Mouse (Mus musculus): Measurements from ENCODE around the gene Fsip1. TPM values are rescaled to one million over a fixed set of nuclear protein-coding genes. Genes with fewer than 3 reads are reported as not detected.
"Not testable (repeated sequence)": the region's sequence is repeated elsewhere in the genome, so short reads cannot be mapped to it uniquely, and the experiment has no call there.

Fsip1 gene
- polyA plus RNA-seq, 1 experiment from 2014 or later, result 3.7 TPM

GRCm38 (mm10) chr2:118167731-118168130 lies 89.0 kb downstream of the Fsip1 start:
- no peak overlapping the region for H3K4me2 ChIP-seq
- no peak overlapping the region for H3K9ac ChIP-seq
- 0 out of 2 replicates have a peak, but pooled peaks cover 5% of the 10 kb centered on the region for H3K4me1 ChIP-seq
- peak; percentile 51; the same call in 1 of the 2 replicates for ATAC-seq
- H3K9me3 ChIP-seq (replicated peaks), result no peaks in the 10 kb centered on the region; the same call in 1 of the 2 replicates
- no peak overlapping the region for H3K4me3 ChIP-seq
- 55% methylated on average over 4 of the region's 4 CpGs for WGBS
- H3K36me3 ChIP-seq (ENCODE audit: poor library complexity, severe bottlenecking), result no peaks in the 10 kb centered on the region
- no peak overlapping the region for H3K27ac ChIP-seq
- no peaks in the 10 kb centered on the region for H3K27me3 ChIP-seq

DNA sequence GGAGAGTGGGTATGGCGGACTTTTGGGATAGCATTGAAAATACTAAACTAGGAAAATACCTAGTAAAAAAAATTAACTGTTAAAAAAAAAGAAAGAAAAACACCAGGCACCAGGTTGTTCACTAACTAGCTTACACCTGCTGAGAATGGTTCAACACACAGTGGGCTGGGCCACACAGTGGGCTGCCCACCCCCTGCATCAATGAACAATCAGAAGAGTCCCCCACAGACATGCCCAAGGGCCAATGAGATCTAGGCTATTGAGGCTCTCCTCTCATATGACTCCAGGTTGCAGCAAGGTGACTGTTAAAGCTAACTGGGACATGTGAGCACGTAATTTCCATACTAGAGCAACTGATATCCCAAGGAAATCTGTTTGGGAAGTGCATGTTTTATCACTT lies 91.1 kb downstream of the Fsip1 start:
- ATAC-seq, result no peak
- Histone ChIP-seq H3K27ac (no peak overlapping the region), H3K4me1 (peaks cover 13% of the 10 kb centered on the region), H3K4me3 (no peak overlapping the region), H3K9ac (no peak overlapping the region), H3K27me3 (no peaks in the 10 kb centered on the region), H3K36me3 (ENCODE audit: poor library complexity, severe bottlenecking) (no peaks in the 10 kb centered on the region), H3K4me2 (no peak overlapping the region), H3K9me3 (replicated peaks) (no peaks in the 10 kb centered on the region)
- 88% methylated on average over 2 of the region's 2 CpGs for WGBS

DNA sequence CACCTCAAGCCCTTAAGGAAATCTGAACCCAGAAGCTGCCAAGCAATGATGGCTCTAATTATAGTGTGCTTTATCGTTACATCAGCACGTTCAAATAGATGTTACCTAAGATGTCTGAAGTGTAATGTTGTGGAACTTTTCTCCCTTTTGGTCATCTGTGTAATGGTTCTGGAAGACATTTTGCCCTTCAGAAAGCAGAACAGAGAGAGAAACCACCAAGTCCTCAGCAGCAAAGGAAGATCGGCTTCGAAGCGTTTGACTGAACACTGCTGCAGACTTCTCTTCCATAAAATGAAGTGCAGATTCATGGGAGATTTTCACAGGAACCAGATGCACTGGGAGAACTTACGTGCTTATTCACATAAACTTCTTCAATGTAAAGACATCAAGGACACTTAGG lies 92.6 kb downstream of the Fsip1 start:
- Histone ChIP-seq H3K4me1 (peaks cover 26% of the 10 kb centered on the region), H3K4me2 (no peak overlapping the region), H3K4me3 (no peak overlapping the region), H3K27ac (no peak overlapping the region), H3K27me3 (no peaks in the 10 kb centered on the region), H3K9ac (no peak overlapping the region), H3K36me3 (ENCODE audit: poor library complexity, severe bottlenecking) (no peaks in the 10 kb centered on the region), H3K9me3 (replicated peaks) (no peaks in the 10 kb centered on the region)
- ATAC-seq, result no peak
- WGBS, result 81% methylated on average over 6 of the region's 6 CpGs

DNA sequence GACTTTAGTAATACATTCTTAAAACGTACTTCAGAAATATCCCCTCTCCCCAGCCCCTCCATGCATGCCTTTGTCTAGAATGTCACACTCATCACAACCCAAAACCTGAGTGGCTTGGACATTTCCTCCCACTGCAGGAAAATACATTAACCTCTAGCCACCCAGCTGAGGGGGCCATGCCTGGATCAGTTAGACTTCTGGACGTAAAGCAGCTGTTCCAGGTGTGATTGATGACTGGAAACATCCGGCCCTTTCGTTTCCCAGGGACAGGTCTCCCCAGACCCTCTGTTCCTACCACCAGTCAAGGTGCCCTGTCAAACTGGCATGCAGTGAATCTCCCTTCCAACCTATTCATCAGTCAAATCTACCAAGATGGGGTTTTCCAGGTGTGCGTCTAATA lies 94.3 kb downstream of the Fsip1 start:
- Histone ChIP-seq H3K27ac (no peak overlapping the region), H3K4me3 (no peak overlapping the region), H3K27me3 (no peaks in the 10 kb centered on the region), H3K4me2 (no peak overlapping the region), H3K4me1 (peaks cover 28% of the 10 kb centered on the region), H3K36me3 (ENCODE audit: poor library complexity, severe bottlenecking) (no peaks in the 10 kb centered on the region), H3K9me3 (replicated peaks) (no peaks in the 10 kb centered on the region), H3K9ac (no peak overlapping the region)
- no peak for ATAC-seq
- WGBS, result 84% methylated on average over 5 of the region's 5 CpGs

GRCm38 (mm10) chr2:118160991-118161390 lies 95.8 kb downstream of the Fsip1 start:
- H3K4me2 ChIP-seq, result no peak overlapping the region
- H3K36me3 ChIP-seq (ENCODE audit: poor library complexity, severe bottlenecking), result no peaks in the 10 kb centered on the region
- H3K4me1 ChIP-seq, result peaks cover 30% of the 10 kb centered on the region
- H3K9ac ChIP-seq, result no peak overlapping the region
- no peaks in the 10 kb centered on the region for H3K9me3 ChIP-seq (replicated peaks)
- no peak for ATAC-seq
- 34% methylated on average over 2 of the region's 2 CpGs for WGBS
- peak overlapping the region; percentile 44 for H3K27ac ChIP-seq
- H3K27me3 ChIP-seq, result no peaks in the 10 kb centered on the region
- H3K4me3 ChIP-seq, result no peak overlapping the region

DNA sequence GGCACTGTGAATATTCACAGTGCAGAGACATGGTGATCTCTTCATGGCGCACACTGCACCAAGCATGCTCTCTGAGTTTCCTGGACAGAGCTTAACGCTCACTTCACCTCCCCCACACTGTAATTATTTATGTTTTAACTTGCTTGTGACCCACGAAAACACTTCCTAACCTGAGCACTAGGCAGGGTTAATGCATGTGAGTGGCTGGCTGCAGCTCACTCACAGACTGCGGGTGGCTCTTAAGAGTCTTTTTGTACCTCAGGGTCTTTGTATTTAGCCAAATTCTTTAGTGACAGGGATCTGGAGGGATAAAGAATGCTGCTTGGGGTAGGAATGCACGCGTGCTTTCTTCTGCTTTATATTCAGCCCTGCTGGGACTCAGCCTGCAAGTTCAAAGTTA lies 96.2 kb downstream of the Fsip1 start:
- no peaks in the 10 kb centered on the region for H3K27me3 ChIP-seq
- peak overlapping the region; percentile 44 for H3K27ac ChIP-seq
- peak; percentile 78 for ATAC-seq
- no peak overlapping the region for H3K9ac ChIP-seq
- peaks cover 33% of the 10 kb centered on the region for H3K4me1 ChIP-seq
- peak overlapping the region; percentile 8; the same call in 1 of the 2 replicates for H3K4me2 ChIP-seq
- H3K4me3 ChIP-seq, result no peak overlapping the region
- WGBS, result 4% methylated on average over 6 of the region's 6 CpGs
- H3K36me3 ChIP-seq (ENCODE audit: poor library complexity, severe bottlenecking), result no peaks in the 10 kb centered on the region
- no peaks in the 10 kb centered on the region for H3K9me3 ChIP-seq (replicated peaks)

DNA sequence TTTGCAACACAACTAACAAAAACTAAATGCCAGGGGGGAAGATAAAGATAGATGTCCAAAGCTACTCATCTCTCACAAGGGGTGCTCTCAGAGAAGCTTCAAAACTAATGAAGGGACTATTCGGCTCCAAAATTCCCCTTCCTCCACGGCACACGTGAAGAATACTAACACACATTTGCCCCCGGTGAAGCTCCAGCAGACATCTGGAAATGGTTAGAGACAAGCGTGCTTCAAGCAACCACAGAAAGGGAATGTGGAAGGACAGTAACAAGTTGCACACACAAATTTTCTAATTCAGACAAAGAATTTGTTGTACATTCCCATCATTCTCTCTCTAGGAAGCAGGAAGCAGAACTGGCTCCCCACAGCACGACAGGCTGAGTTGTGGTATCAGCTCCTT lies 97.6 kb downstream of the Fsip1 start:
- H3K4me1 ChIP-seq, result peaks cover 33% of the 10 kb centered on the region
- H3K36me3 ChIP-seq (ENCODE audit: poor library complexity, severe bottlenecking), result no peaks in the 10 kb centered on the region
- no peak overlapping the region for H3K27ac ChIP-seq
- WGBS, result 80% methylated on average over 6 of the region's 6 CpGs
- H3K4me2 ChIP-seq, result no peak overlapping the region
- H3K9me3 ChIP-seq (replicated peaks), result no peaks in the 10 kb centered on the region
- ATAC-seq, result no peak
- no peak overlapping the region for H3K9ac ChIP-seq
- H3K27me3 ChIP-seq, result no peaks in the 10 kb centered on the region
- no peak overlapping the region for H3K4me3 ChIP-seq

- H3K27ac ChIP-seq, result no peak overlapping the region
- ATAC-seq, result no peak
- no peak overlapping the region for H3K4me2 ChIP-seq
- H3K4me3 ChIP-seq, result no peak overlapping the region
- no peaks in the 10 kb centered on the region for H3K36me3 ChIP-seq (ENCODE audit: poor library complexity, severe bottlenecking)
- 96% methylated on average over 3 of the region's 3 CpGs for WGBS
- no peaks in the 10 kb centered on the region for H3K9me3 ChIP-seq (replicated peaks)
- H3K4me1 ChIP-seq, result peaks cover 33% of the 10 kb centered on the region
- H3K27me3 ChIP-seq, result no peaks in the 10 kb centered on the region
- H3K9ac ChIP-seq, result no peak overlapping the region
Measured at GRCm38 (mm10) chr2:118158095-118158494, 98.7 kb downstream of the Fsip1 start.

DNA sequence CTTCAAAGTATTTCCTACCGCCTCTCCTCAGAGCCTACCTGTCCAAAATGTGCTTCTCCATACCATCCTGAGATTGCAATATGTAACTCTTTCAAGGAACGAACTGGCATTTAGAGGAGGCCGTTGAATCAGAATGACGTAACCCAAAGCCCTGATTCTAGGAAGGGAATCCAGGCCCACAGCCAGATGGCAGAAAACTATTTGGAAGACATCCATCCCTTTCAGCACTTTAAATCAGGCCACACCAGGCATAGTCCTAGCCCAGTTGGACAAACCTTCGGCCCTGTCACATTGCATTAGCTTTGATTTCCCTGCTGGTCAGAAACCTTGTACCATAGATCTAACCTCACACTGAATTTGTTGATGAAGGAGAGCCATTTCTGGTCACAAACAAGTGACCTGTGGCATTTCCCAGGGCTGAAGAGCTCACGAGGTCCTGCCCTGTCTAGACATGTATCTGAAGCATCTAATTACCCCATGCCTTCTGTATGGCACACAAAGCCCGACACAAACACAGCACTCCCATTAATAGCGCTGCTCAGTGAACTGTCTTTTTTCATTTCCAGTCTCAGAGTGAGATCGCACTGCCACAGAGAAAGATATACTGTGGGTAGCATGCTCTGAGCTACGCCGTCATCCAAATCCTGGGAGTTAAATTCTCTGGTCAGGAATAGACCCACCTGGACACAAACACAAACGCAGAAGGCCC lies 106.8 kb downstream of the Fsip1 start:
- Histone ChIP-seq H3K4me2 (no peak overlapping the region), H3K27me3 (no peaks in the 10 kb centered on the region), H3K36me3 (ENCODE audit: poor library complexity, severe bottlenecking) (no peaks in the 10 kb centered on the region), H3K4me1 (peaks cover 16% of the 10 kb centered on the region), H3K4me3 (no peak overlapping the region), H3K9ac (no peak overlapping the region), H3K9me3 (replicated peaks) (no peaks in the 10 kb centered on the region), H3K27ac (peak overlapping the region; percentile 40; the same call in 1 of the 2 replicates)
- 59% methylated on average over 12 of the region's 12 CpGs for WGBS
- peak; percentile 78 for ATAC-seq

DNA sequence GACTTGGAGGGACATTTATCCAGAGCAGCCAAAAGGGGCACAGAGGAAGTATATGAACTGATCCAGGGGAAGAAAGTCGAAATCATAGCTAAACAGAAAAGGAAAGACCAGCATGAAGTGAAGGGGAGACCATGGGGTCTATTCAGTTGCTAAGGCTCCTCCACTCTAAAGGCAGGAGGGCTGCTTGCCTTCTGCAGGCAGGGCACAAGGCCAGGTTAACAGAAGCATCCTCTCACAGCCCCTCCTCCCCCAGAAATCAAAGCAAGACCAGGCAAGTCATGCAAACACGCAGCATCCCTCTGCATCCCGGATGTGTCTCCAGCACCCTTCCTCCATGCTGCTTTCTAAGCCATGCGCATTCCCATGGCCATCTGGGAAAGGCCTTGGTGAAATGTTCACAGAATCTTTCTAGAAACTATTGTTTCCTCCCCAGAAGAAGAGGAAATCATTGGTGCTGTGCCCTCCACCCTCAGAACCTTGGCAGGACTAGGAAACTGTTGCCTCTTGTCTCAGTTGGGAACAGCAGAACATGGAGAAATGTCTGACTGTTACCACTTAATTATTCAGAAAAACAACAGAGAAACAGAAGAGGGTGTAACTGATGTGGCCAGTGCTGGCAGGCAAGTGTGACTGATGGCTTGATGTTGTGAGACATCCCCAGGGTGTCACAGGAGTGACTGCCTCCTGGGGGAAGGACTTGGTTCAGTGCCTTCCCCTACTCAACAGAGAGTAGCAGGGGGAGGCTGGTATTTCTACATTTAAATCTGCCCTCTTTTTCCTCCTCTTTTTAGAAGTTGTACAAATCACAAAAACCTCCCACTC lies 108.2 kb downstream of the Fsip1 start:
- Histone ChIP-seq H3K27me3 (no peaks in the 10 kb centered on the region), H3K4me1 (peaks cover 16% of the 10 kb centered on the region), H3K27ac (no peak overlapping the region), H3K36me3 (ENCODE audit: poor library complexity, severe bottlenecking) (no peaks in the 10 kb centered on the region), H3K4me3 (no peak overlapping the region), H3K4me2 (no peak overlapping the region), H3K9me3 (replicated peaks) (no peaks in the 10 kb centered on the region), H3K9ac (no peak overlapping the region)
- no peak for ATAC-seq
- 87% methylated on average over 4 of the region's 4 CpGs for WGBS

DNA sequence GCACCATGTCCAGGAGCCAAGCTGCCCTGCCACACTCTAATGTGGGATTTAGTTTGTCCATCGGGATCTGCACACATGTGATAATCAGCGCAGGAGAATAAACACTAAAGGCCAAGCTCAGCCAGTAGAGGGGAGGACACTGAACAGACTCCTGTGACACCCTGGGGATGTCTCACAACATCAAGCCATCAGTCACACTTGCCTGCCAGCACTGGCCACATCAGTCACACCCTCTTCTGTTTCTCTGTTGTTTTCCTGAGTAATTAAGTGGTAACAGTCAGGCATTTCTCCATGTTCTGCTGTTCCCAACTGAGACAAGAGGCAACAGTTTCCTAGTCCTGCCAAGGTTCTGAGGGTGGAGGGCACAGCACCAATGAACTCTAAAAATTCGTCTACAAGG lies 109.0 kb downstream of the Fsip1 start:
- ATAC-seq; H3K9ac ChIP-seq; H3K4me3 ChIP-seq; H3K36me3 ChIP-seq (ENCODE audit: poor library complexity, severe bottlenecking); H3K27ac ChIP-seq; H3K4me2 ChIP-seq; H3K9me3 ChIP-seq (replicated peaks); H3K27me3 ChIP-seq: not testable (repeated sequence)
- H3K4me1 ChIP-seq, result peaks cover 16% of the 10 kb centered on the region
- 79% methylated on average over 3 of the region's 3 CpGs for WGBS

GRCm38 (mm10) chr2:118141651-118142050 lies 115.1 kb downstream of the Fsip1 start:
- Histone ChIP-seq H3K4me2 (no peak overlapping the region), H3K27me3 (no peaks in the 10 kb centered on the region), H3K9me3 (replicated peaks) (no peaks in the 10 kb centered on the region), H3K9ac (no peak overlapping the region), H3K4me1 (no peaks in the 10 kb centered on the region), H3K4me3 (no peak overlapping the region), H3K27ac (no peak overlapping the region), H3K36me3 (ENCODE audit: poor library complexity, severe bottlenecking) (no peaks in the 10 kb centered on the region)
- WGBS, result 91% methylated on average over 10 of the region's 10 CpGs
- ATAC-seq, result no peak
